Mouse (Mus musculus) heart, embryonic 10.5 days (tissue): ENCODE data around the gene Slc19a1. TPM values are rescaled to one million over a fixed set of nuclear protein-coding genes. Genes with fewer than 3 reads are reported as not detected.

Experiments used
- DNase-seq: peaks from one replicate; pipeline ENCODE4 v3.0.0-alpha.2; 2017; ENCODE audit warnings: low spot score
- H3K27ac ChIP-seq: fragments of 300-500 bp; sonication (generic); 2 replicates; pipeline ENCODE4 v1.5.1; 2016; ENCODE audit warnings: mild to moderate bottlenecking
- H3K27me3 ChIP-seq: fragments of 300-500 bp; sonication (generic); 2 replicates; pipeline ENCODE4 v1.6.1; 2016; ENCODE audit warnings: mild to moderate bottlenecking; ENCODE audit not compliant: poor library complexity, insufficient read depth, severe bottlenecking
- H3K36me3 ChIP-seq: fragments of 300-500 bp; sonication (generic); 2 replicates; pipeline ENCODE4 v1.6.1; 2016; ENCODE audit warnings: mild to moderate bottlenecking, moderate library complexity
- H3K4me1 ChIP-seq: fragments of 300-500 bp; sonication (generic); 2 replicates; pipeline ENCODE4 v1.6.1; 2016; ENCODE audit warnings: mild to moderate bottlenecking
- H3K4me3 ChIP-seq: fragments of 300-500 bp; sonication (generic); 2 replicates; pipeline ENCODE4 v1.5.1; 2016; ENCODE audit warnings: mild to moderate bottlenecking, moderate library complexity
- H3K9me3 ChIP-seq: fragments of 300-500 bp; sonication (generic); 2 replicates; pipeline ENCODE4 v1.6.1; 2016; ENCODE audit warnings: mild to moderate bottlenecking, moderate library complexity
- WGBS: fragments of 180-500 bp; shearing (Covaris S2); methylation state at CpG from one replicate; pipeline ENCODE4 v1.1.7; 2016; 5-methylcytosine and 5-hydroxymethylcytosine counted together
- polyA plus RNA-seq: library from polyadenylated mRNA; unstranded; fragments of >200 nt; fragmentation: Nextera tagmentation; extraction: Ambion mirVana; gene quantifications from 2 replicates; pipeline ENCODE4 v1.2.1, GENCODE M21; 2016

The Slc19a1 gene
- 18.7 and 26.5 TPM in 2 replicates for polyA plus RNA-seq

DNA sequence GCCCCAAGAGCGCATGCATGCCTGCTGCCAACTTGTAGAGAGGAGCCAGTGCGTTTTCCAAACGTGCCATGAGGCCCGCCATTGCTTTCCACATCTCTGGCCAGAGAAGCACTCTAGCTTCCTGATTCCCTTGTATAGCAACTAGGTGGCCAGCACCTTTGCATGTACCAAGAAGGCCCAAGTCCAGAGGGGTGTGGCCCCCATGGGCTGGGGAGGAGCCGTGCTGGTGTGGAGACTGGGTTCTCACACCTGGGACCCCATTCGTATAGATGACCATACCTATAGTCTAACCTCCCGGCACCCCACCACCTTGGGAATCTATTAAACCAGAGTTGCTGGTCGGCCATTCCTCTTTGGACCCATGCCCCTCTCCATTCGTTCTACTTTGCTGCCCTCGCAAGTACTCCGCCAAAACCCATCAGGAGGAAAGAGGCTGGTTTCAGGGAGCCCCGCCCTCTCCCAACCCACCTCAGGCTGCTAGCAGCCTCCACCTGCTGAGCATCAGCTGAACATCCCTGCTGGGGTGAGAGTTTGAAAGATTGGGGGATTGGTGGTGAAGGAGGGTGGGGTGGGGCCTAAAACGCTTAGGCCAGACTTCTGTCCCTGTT is at the start of gene Slc19a1:
Slc19a1 (plus strand) TSS at position 474 of the 608 bp plus-strand sequence.
- DNase-seq = no peak
- H3K9me3 ChIP-seq = no peaks in the 10 kb centered on the region
- peak within 1 kb of the TSS; percentile 91 for H3K27ac ChIP-seq
- peaks cover under 1% of the 10 kb centered on the region; the same call in 1 of the 2 replicates for H3K36me3 ChIP-seq
- 26% methylated on average over 13 of the region's 13 CpGs for WGBS
- H3K4me1 ChIP-seq = peaks cover 35% of the 10 kb centered on the region
- peaks cover 14% of the 10 kb centered on the region; the same call in 1 of the 2 replicates for H3K27me3 ChIP-seq
- peak within 1 kb of the TSS; percentile 84 for H3K4me3 ChIP-seq

DNA sequence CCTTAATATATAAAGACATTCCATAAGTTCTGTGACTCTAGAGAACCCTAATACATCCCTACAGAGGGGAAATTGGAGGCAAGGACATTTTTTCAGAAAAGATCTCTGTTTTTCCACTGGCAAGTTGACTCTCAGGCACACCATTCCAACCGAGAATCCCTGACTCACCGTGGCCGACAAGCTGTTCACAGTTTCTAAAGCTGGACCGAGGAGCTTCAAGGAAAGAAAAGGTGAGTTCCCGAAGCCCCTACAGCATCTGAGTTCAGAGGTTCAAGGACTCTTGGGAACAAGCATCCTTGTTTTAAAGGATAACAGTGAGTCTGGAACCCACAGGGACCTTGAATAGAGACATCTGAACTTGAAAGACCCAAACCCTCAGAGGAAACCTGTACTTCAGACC is 43.5 kb upstream of the Slc19a1 start:
- WGBS = 85% methylated on average over 5 of the region's 5 CpGs
- H3K27me3 ChIP-seq = peaks cover 16% of the 10 kb centered on the region
- H3K27ac ChIP-seq = no peak overlapping the region
- H3K4me1 ChIP-seq = no peaks in the 10 kb centered on the region
- H3K9me3 ChIP-seq = no peaks in the 10 kb centered on the region
- no peak for DNase-seq
- H3K4me3 ChIP-seq = no peak overlapping the region
- no peaks in the 10 kb centered on the region for H3K36me3 ChIP-seq

DNA sequence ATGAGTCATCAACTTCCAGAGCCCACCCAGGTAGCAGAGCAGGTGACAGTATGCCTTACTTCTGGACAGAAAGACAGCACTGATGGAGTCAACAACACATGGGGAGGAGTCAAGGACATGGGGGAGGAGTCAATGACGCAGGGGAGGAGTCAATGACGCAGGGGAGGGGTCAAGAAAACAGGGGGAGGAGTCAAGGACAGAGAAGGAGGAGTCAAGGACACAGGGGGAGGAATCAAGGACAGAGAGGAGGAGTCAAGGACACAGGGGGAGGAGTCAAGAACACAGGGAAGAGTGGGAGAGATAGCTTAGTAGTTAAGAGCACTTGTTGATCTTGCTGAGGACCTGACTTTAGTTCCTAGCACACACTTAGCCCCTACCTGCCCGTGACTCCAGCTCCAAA is 39.6 kb upstream of the Slc19a1 start:
- no peak overlapping the region for H3K27ac ChIP-seq
- H3K4me1 ChIP-seq = peaks cover 1% of the 10 kb centered on the region
- no peak for DNase-seq
- no peaks in the 10 kb centered on the region for H3K9me3 ChIP-seq
- no peak overlapping the region for H3K4me3 ChIP-seq
- 52% methylated on average over 3 of the region's 3 CpGs for WGBS
- H3K27me3 ChIP-seq = peaks cover 6% of the 10 kb centered on the region; the same call in 1 of the 2 replicates
- H3K36me3 ChIP-seq = no peaks in the 10 kb centered on the region

DNA sequence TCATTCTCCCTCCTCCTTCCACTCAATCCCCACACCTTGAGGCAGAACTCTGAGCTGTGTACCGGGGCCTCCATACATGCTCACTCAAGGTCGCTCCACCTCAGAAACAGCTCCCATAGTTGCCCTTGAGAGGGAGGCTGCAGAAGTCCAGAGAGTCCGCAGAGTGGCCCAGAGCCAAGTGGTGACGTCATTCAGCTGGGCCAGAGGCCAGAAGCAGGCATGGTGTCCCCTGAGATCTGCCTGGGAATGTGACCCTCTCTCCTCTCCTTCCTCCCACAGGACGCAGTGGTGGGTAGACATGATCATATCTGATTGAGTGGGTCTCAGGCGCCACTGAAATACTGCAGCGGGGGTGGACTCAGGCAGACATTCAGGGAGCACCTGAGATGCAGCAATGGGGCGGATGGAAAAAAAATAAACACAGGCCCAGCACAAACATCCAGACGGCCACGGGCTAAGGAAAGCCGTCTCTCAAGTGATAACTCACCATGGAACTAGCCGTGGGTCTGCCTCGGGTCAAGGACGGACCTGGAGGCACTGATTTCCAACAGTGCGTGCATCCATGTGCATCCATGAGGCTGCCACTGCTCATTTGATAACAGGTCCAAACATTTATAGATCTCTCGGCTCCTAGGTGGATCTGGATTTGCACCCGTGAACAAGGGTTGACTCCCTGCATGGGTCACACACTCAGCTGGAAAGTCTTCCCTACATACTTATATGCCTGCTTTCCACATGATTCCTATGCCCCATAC is 34.1 kb upstream of the Slc19a1 start:
- DNase-seq = peak; percentile 90
- H3K4me3 ChIP-seq = no peak overlapping the region
- no peaks in the 10 kb centered on the region for H3K27me3 ChIP-seq
- no peaks in the 10 kb centered on the region for H3K9me3 ChIP-seq
- peak overlapping the region; percentile 49 for H3K27ac ChIP-seq
- H3K36me3 ChIP-seq = no peaks in the 10 kb centered on the region
- peaks cover 10% of the 10 kb centered on the region for H3K4me1 ChIP-seq
- 53% methylated on average over 17 of the region's 17 CpGs for WGBS

DNA sequence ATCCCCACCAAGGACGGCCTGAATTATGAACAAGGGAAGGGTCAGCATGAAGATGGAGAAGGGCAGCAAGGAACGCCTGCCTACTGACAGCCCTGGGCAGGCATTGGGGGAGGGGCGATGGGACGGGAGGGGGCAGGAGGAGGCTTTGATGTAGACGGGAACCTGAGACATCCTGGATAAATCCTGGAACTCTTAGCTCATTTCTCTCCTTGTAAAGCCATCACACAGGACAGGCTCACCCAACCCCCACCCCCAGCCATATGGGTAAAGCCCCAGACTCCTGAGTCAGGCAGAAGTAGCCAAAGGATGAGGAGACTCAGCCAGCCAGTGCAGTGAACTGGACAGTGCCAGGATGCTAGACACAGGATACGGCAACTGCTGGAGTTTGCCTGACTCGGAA is 27.1 kb upstream of the Slc19a1 start:
- DNase-seq = no peak
- H3K27ac ChIP-seq = no peak overlapping the region; the same call in 1 of the 2 replicates

DNA sequence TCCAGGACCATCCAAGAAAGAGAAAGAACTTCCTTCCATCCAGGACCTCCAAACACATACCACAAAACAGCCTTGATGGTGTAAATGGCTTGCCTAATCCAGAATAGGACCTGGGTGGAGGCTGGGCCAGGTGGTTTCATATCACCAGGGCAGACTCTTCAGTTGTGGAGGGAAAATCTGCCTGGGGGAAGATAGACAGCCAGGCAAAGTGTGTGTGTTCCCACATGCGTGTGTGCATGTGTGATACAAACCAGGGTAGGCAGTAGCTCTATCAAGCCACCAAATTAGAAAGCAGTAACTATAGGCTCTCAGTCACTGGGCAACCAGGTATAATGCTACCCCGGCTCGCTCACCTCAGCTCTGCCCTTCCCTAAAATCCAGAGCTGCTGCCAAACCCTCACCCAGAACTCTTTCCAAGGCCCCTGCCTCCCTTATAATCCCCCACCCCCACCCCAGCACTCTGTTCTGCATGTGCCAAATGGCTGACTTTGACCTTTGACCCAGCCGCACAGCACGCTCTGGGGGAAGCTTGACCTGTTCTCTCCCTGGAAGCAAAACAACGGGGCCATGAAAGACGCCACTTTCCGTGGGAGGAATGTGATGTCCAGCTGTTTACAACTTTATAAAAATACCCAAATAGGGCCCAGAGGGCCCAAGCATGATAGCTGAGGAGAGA is 24.5 kb upstream of the Slc19a1 start:
- Histone ChIP-seq H3K9me3 (no peaks in the 10 kb centered on the region), H3K4me3 (no peak overlapping the region), H3K36me3 (no peaks in the 10 kb centered on the region), H3K4me1 (peaks cover 18% of the 10 kb centered on the region), H3K27ac (peak overlapping the region; percentile 50), H3K27me3 (no peaks in the 10 kb centered on the region)
- DNase-seq = no peak
- 42% methylated on average over 8 of the region's 8 CpGs for WGBS

More for the DNA sequence above, 27.1 kb upstream of the Slc19a1 start:
- H3K4me3 ChIP-seq = no peak overlapping the region
- 29% methylated on average over 7 of the region's 7 CpGs for WGBS
- H3K4me1 ChIP-seq = peaks cover 18% of the 10 kb centered on the region
- H3K36me3 ChIP-seq = no peaks in the 10 kb centered on the region
- H3K9me3 ChIP-seq = no peaks in the 10 kb centered on the region
- H3K27me3 ChIP-seq = no peaks in the 10 kb centered on the region

DNA sequence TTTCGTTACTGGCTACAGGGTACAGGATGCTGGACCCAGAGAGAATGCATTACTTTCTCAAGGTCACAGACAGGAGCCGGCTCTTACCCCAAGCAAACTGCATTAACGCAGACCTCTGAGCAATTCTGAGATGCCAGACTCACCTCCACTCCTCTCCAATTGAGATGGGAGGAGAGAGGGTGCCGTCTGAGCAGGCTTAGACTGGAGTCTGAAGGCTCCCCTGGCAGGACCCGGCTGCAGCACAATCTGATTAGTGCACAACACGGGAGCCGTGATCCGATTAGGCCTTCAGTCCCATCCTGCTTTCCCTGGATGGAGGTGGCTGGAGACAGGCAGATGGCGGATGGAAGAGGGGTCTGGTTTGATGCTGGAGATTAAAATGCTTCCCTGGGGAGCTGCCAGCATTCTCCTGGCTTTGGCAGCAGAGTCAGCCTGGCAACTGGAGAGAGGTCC is 23.9 kb upstream of the Slc19a1 start:
- no peaks in the 10 kb centered on the region for H3K27me3 ChIP-seq
- H3K36me3 ChIP-seq = no peaks in the 10 kb centered on the region
- H3K4me1 ChIP-seq = peaks cover 18% of the 10 kb centered on the region
- no peaks in the 10 kb centered on the region for H3K9me3 ChIP-seq
- WGBS = 25% methylated on average over 9 of the region's 9 CpGs
- H3K4me3 ChIP-seq = no peak overlapping the region
- H3K27ac ChIP-seq = peak overlapping the region; percentile 50
- no peak for DNase-seq

DNA sequence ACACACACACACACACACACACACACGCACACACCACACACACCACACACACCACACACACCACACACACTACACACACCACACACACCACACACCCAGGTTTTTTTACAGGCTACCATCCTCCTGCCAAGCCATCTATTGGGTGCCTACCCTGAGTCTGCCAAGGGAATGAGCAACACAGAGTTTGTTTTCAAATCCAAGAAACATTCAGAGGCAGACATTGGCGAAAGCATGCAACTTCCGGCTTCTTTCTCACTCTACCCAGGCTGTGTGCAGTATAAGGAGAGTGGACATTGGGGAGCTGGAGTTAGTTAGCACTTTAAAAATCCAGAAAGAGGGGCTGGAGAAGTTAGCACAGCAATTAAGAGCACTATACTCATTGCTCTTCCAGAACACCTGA is 23.3 kb upstream of the Slc19a1 start:
- Histone ChIP-seq H3K4me1 (peaks cover 18% of the 10 kb centered on the region), H3K27ac (no peak overlapping the region), H3K36me3 (no peaks in the 10 kb centered on the region), H3K9me3 (no peaks in the 10 kb centered on the region), H3K4me3 (no peak overlapping the region), H3K27me3 (no peaks in the 10 kb centered on the region)
- DNase-seq = no peak
- WGBS = 82% methylated on average over 3 of the region's 3 CpGs

DNA sequence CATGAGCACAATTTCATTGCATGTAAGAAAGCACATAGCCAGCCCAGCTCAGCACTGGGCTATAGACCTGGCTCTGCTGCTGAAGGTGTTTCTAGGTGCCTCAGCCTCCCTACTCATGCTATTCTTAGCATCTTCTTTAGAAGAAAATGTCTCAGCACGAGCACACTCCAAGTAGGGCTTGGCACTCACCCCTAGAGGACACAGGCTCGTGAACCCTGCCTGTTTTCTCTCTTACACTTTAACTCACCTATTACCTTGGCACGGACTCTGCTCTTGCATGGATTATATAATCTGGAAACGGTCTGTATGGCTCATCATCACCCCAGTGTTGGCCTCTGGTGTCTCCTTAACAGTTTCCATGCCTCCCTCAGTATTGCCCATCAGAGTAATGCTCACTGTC is 20.4 kb upstream of the Slc19a1 start:
- H3K27ac ChIP-seq = no peak overlapping the region
- peaks cover 11% of the 10 kb centered on the region for H3K4me1 ChIP-seq
- H3K9me3 ChIP-seq = no peaks in the 10 kb centered on the region
- H3K4me3 ChIP-seq = no peak overlapping the region
- H3K36me3 ChIP-seq = no peaks in the 10 kb centered on the region
- DNase-seq = no peak
- WGBS = 66% methylated on average over 4 of the region's 4 CpGs
- H3K27me3 ChIP-seq = no peaks in the 10 kb centered on the region

DNA sequence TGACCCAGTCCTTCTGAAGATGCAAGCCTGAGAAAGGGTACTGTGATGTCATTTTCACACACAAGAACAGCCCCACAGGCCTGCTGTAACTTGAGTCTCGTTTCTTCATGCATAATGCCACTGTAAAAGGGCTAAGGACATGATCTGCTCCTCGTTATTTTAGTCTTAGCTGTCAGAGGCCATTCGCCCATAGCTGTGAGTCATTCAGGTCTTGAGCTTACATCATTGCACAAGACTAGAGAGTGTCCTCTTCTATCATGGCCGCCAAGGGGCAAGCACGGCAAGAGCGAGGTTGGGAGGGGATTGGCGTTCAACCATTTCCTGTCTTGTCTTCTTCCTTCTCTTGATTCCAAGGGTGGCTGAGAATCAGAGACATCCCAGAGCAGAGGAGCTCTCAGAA is 16.0 kb upstream of the Slc19a1 start:
- H3K27ac ChIP-seq = no peak overlapping the region
- no peaks in the 10 kb centered on the region for H3K27me3 ChIP-seq
- WGBS = 81% methylated on average over 7 of the region's 7 CpGs
- H3K4me3 ChIP-seq = no peak overlapping the region
- no peaks in the 10 kb centered on the region for H3K4me1 ChIP-seq
- no peak for DNase-seq
- no peaks in the 10 kb centered on the region for H3K36me3 ChIP-seq
- H3K9me3 ChIP-seq = no peaks in the 10 kb centered on the region

DNA sequence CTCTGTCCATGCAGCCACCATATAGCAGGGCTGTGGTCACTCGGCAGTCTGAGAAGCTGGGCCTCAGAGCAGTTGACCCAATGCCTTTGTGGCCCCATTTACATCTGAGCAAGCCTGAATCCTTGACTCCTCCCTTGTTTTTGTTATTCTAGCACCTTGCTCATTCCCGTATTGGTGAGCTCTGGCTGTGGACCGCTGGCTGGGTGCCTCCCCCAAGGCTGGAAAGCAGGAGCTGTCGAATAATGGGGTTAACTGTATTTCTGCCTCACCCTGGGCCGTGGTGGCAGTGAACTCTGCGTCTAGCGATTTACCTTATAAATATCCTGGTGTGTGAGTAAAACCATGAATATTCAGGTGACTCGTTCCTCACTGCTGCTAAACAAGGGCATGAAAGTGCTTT is 15.5 kb upstream of the Slc19a1 start:
- no peaks in the 10 kb centered on the region for H3K4me1 ChIP-seq
- no peak overlapping the region for H3K4me3 ChIP-seq
- H3K27me3 ChIP-seq = no peaks in the 10 kb centered on the region
- 54% methylated on average over 8 of the region's 8 CpGs for WGBS
- no peaks in the 10 kb centered on the region for H3K36me3 ChIP-seq
- H3K27ac ChIP-seq = no peak overlapping the region
- no peak for DNase-seq
- no peaks in the 10 kb centered on the region for H3K9me3 ChIP-seq

DNA sequence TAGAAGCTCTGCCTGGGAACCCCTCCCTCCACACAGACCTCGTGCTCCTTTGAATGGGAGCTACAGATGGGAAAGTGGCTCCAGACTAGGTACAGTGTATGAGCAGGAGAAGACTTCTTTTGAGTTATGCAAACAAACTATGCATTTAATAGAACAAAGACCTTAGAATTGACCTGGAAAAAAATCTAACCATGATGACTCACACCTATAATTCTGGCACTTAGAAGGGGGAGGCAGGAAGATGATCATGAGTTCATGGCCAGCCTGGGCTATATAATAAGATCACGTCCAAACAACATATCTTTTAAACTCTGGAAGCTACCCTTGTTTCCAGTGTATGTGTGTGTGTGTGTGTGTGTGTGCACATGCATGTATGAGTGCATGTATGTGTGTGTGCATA is 15.0 kb upstream of the Slc19a1 start:
- no peaks in the 10 kb centered on the region for H3K36me3 ChIP-seq
- WGBS = 75% methylated on average over 2 of the region's 2 CpGs
- no peaks in the 10 kb centered on the region for H3K9me3 ChIP-seq
- no peak for DNase-seq
- H3K4me1 ChIP-seq = no peaks in the 10 kb centered on the region
- H3K27me3 ChIP-seq = no peaks in the 10 kb centered on the region
- H3K4me3 ChIP-seq = no peak overlapping the region
- no peak overlapping the region for H3K27ac ChIP-seq

DNA sequence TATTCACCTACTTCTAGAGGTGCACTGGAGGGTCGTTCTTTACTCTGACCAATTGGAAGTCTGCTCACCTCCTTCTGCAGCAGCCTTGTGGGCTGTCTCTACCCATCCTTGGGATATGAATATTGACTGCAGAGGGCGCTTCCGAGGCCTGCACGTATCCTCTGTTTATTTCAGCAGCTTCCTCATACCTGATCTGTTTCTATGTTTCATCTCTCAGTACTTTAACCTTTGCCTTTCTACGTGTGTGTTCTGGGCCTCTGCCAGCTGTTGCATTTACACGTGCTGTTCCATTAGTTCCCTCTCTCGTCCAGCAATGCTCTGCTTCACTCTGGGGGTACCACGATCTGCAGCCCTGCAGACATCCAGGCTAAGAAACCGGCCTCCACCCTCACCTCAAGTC is 14.4 kb upstream of the Slc19a1 start:
- 70% methylated on average over 9 of the region's 9 CpGs for WGBS
- Histone ChIP-seq H3K27ac (no peak overlapping the region), H3K4me1 (no peaks in the 10 kb centered on the region), H3K36me3 (no peaks in the 10 kb centered on the region), H3K4me3 (no peak overlapping the region), H3K9me3 (no peaks in the 10 kb centered on the region), H3K27me3 (no peaks in the 10 kb centered on the region)
- no peak for DNase-seq
